Mouse (Mus musculus): ENCODE results near the gene Uba52. TPM values are rescaled to one million over a fixed set of nuclear protein-coding genes. Genes with fewer than 3 reads are reported as not detected.

Gene Uba52
- polyA plus RNA-seq, 1 experiment from 2014 or later: 751 TPM

GRCm38 (mm10) chr8:70477269-70477982, 33.2 kb downstream of the Uba52 start:
- H3K9me3 ChIP-seq: no peaks in the 10 kb centered on the region
- 0 out of 2 replicates have a peak, but pooled peaks cover 3% of the 10 kb centered on the region for H3K36me3 ChIP-seq
- H3K4me3 ChIP-seq: peak overlapping the region; percentile 88
- H3K27me3 ChIP-seq (ENCODE audit: insufficient read depth, poor library complexity, severe bottlenecking): peaks cover 35% of the 10 kb centered on the region
- DNase-seq (ENCODE audit: low spot score): no peak
- H3K4me1 ChIP-seq: peaks cover 32% of the 10 kb centered on the region
- peak overlapping the region; percentile 92 for H3K27ac ChIP-seq
- 2% methylated on average over 21 of the region's 21 CpGs for WGBS

GRCm38 (mm10) chr8:70476333-70477268, 34.0 kb downstream of the Uba52 start, which contains the start of gene Klhl26:
Gene Klhl26 (minus strand): TSS chr8:70476968.
- H3K27ac ChIP-seq: peak within 1 kb of the TSS; percentile 92
- under 1% methylated on average over 53 of the region's 53 CpGs for WGBS
- DNase-seq (ENCODE audit: low spot score): peak; percentile 98
- no peaks in the 10 kb centered on the region for H3K9me3 ChIP-seq
- H3K4me3 ChIP-seq: peak within 1 kb of the TSS; percentile 88
- peaks cover 32% of the 10 kb centered on the region for H3K4me1 ChIP-seq
- H3K36me3 ChIP-seq: 0 out of 2 replicates have a peak, but pooled peaks cover 3% of the 10 kb centered on the region
- H3K27me3 ChIP-seq (ENCODE audit: insufficient read depth, poor library complexity, severe bottlenecking): peaks cover 27% of the 10 kb centered on the region

- H3K4me1 ChIP-seq: peaks cover 55% of the 10 kb centered on the region
- H3K27ac ChIP-seq: no peak overlapping the region
- no peaks in the 10 kb centered on the region for H3K27me3 ChIP-seq (ENCODE audit: insufficient read depth, poor library complexity, severe bottlenecking)
- no peaks in the 10 kb centered on the region for H3K9me3 ChIP-seq
- 98% methylated on average over 7 of the region's 7 CpGs for WGBS
- no peak overlapping the region for H3K4me3 ChIP-seq
- no peak for DNase-seq (ENCODE audit: low spot score)
- H3K36me3 ChIP-seq: 0 out of 2 replicates have a peak, but pooled peaks cover 5% of the 10 kb centered on the region
These were observed 38.7 kb downstream of the Uba52 start for GRCm38 (mm10) chr8:70471856-70472255.

GRCm38 (mm10) chr8:70469938-70470337, 40.7 kb downstream of the Uba52 start:
- Histone ChIP-seq H3K27ac (peak overlapping the region; percentile 74), H3K4me3 (no peak overlapping the region), H3K27me3 (ENCODE audit: insufficient read depth, poor library complexity, severe bottlenecking) (no peaks in the 10 kb centered on the region), H3K9me3 (no peaks in the 10 kb centered on the region), H3K36me3 (peaks cover 11% of the 10 kb centered on the region; the same call in 1 of the 2 replicates), H3K4me1 (peaks cover 46% of the 10 kb centered on the region)
- DNase-seq (ENCODE audit: low spot score): no peak
- 31% methylated on average over 2 of the region's 2 CpGs for WGBS

GRCm38 (mm10) chr8:70469295-70469916, 41.2 kb downstream of the Uba52 start:
- H3K9me3 ChIP-seq: no peaks in the 10 kb centered on the region
- H3K27ac ChIP-seq: peak overlapping the region; percentile 74
- WGBS: 36% methylated on average over 10 of the region's 10 CpGs
- peaks cover 11% of the 10 kb centered on the region; the same call in 1 of the 2 replicates for H3K36me3 ChIP-seq
- no peaks in the 10 kb centered on the region for H3K27me3 ChIP-seq (ENCODE audit: insufficient read depth, poor library complexity, severe bottlenecking)
- no peak overlapping the region for H3K4me3 ChIP-seq
- H3K4me1 ChIP-seq: peaks cover 46% of the 10 kb centered on the region
- DNase-seq (ENCODE audit: low spot score): no peak

- Histone ChIP-seq H3K4me1 (peaks cover 51% of the 10 kb centered on the region), H3K27ac (peak overlapping the region; percentile 74), H3K9me3 (no peaks in the 10 kb centered on the region), H3K36me3 (peaks cover 11% of the 10 kb centered on the region; the same call in 1 of the 2 replicates), H3K4me3 (no peak overlapping the region), H3K27me3 (ENCODE audit: insufficient read depth, poor library complexity, severe bottlenecking) (no peaks in the 10 kb centered on the region)
- 86% methylated on average over 4 of the region's 4 CpGs for WGBS
- DNase-seq (ENCODE audit: low spot score): no peak
These were observed 41.9 kb downstream of the Uba52 start for GRCm38 (mm10) chr8:70468733-70469132.

- no peak for DNase-seq (ENCODE audit: low spot score)
- 41% methylated on average over 1 of the region's 1 CpGs for WGBS
- peaks cover 57% of the 10 kb centered on the region for H3K4me1 ChIP-seq
These were observed 42.7 kb downstream of the Uba52 start for GRCm38 (mm10) chr8:70467907-70468306.

GRCm38 (mm10) chr8:70467229-70467725, 43.3 kb downstream of the Uba52 start:
- H3K36me3 ChIP-seq: peaks cover 11% of the 10 kb centered on the region; the same call in 1 of the 2 replicates
- WGBS: 73% methylated on average over 5 of the region's 5 CpGs
- peaks cover 57% of the 10 kb centered on the region for H3K4me1 ChIP-seq
- no peaks in the 10 kb centered on the region for H3K27me3 ChIP-seq (ENCODE audit: insufficient read depth, poor library complexity, severe bottlenecking)
- H3K9me3 ChIP-seq: no peaks in the 10 kb centered on the region
- peak overlapping the region; percentile 38; the same call in 1 of the 2 replicates for H3K27ac ChIP-seq
- H3K4me3 ChIP-seq: no peak overlapping the region
- DNase-seq (ENCODE audit: low spot score): no peak

More at GRCm38 (mm10) chr8:70467907-70468306, 42.7 kb downstream of the Uba52 start:
- H3K4me3 ChIP-seq: no peak overlapping the region
- no peaks in the 10 kb centered on the region for H3K27me3 ChIP-seq (ENCODE audit: insufficient read depth, poor library complexity, severe bottlenecking)
- H3K9me3 ChIP-seq: no peaks in the 10 kb centered on the region
- H3K36me3 ChIP-seq: peaks cover 11% of the 10 kb centered on the region; the same call in 1 of the 2 replicates
- peak overlapping the region; percentile 23; the same call in 1 of the 2 replicates for H3K27ac ChIP-seq

- H3K4me3 ChIP-seq: no peak overlapping the region; the same call in 1 of the 2 replicates
- DNase-seq (ENCODE audit: low spot score): no peak
- peaks cover 11% of the 10 kb centered on the region; the same call in 1 of the 2 replicates for H3K36me3 ChIP-seq
- peaks cover 61% of the 10 kb centered on the region for H3K4me1 ChIP-seq
- peak overlapping the region; percentile 38; the same call in 1 of the 2 replicates for H3K27ac ChIP-seq
- no peaks in the 10 kb centered on the region for H3K9me3 ChIP-seq
- 58% methylated on average over 11 of the region's 11 CpGs for WGBS
- H3K27me3 ChIP-seq (ENCODE audit: insufficient read depth, poor library complexity, severe bottlenecking): no peaks in the 10 kb centered on the region
These were observed 43.8 kb downstream of the Uba52 start for GRCm38 (mm10) chr8:70466771-70467170.

GRCm38 (mm10) chr8:70466305-70466704, 44.3 kb downstream of the Uba52 start:
- no peaks in the 10 kb centered on the region for H3K27me3 ChIP-seq (ENCODE audit: insufficient read depth, poor library complexity, severe bottlenecking)
- no peak overlapping the region for H3K27ac ChIP-seq
- H3K4me3 ChIP-seq: no peak overlapping the region
- peaks cover 65% of the 10 kb centered on the region for H3K4me1 ChIP-seq
- peaks cover 11% of the 10 kb centered on the region; the same call in 1 of the 2 replicates for H3K36me3 ChIP-seq
- no peak for DNase-seq (ENCODE audit: low spot score)
- WGBS: 78% methylated on average over 4 of the region's 4 CpGs
- no peaks in the 10 kb centered on the region for H3K9me3 ChIP-seq

- no peaks in the 10 kb centered on the region for H3K9me3 ChIP-seq
- H3K27ac ChIP-seq: no peak overlapping the region
- no peak for DNase-seq (ENCODE audit: low spot score)
- no peak overlapping the region for H3K4me3 ChIP-seq
- H3K4me1 ChIP-seq: peaks cover 70% of the 10 kb centered on the region
- peaks cover 11% of the 10 kb centered on the region; the same call in 1 of the 2 replicates for H3K36me3 ChIP-seq
- no peaks in the 10 kb centered on the region for H3K27me3 ChIP-seq (ENCODE audit: insufficient read depth, poor library complexity, severe bottlenecking)
- 94% methylated on average over 4 of the region's 4 CpGs for WGBS
These were observed 44.9 kb downstream of the Uba52 start for GRCm38 (mm10) chr8:70465701-70466100.

- Histone ChIP-seq H3K36me3 (peaks cover 11% of the 10 kb centered on the region; the same call in 1 of the 2 replicates), H3K27me3 (ENCODE audit: insufficient read depth, poor library complexity, severe bottlenecking) (no peaks in the 10 kb centered on the region), H3K4me1 (peaks cover 64% of the 10 kb centered on the region), H3K9me3 (no peaks in the 10 kb centered on the region), H3K27ac (no peak overlapping the region), H3K4me3 (no peak overlapping the region)
- no peak for DNase-seq (ENCODE audit: low spot score)
- 89% methylated on average over 6 of the region's 6 CpGs for WGBS
These were observed 46.4 kb downstream of the Uba52 start for GRCm38 (mm10) chr8:70464162-70464561.

Measured in heart, embryonic 10.5 days (tissue).